Mouse (Mus musculus) heart, adult 2 months (tissue): Measurements from ENCODE around the gene Neurl1a. TPM values are rescaled to one million over a fixed set of nuclear protein-coding genes. Genes with fewer than 3 reads are reported as not detected.

ENCODE experiments used
- DNase-seq, 2 experiments: peaks; one replicate each; pipeline ENCODE4 v3.0.0; 2021
- H3K27ac ChIP-seq: fragments of 200-600 bp; 2 replicates; pipeline ENCODE4 v1.8.1; 2022
- H3K27me3 ChIP-seq: fragments of 200-500 bp; 2 replicates; pipeline ENCODE4 v1.6.1; 2012; ENCODE audit warnings: mild to moderate bottlenecking, low read length, inconsistent platforms, mixed read lengths; ENCODE audit not compliant: control insufficient read depth, insufficient read depth
- H3K36me3 ChIP-seq: fragments of 200-500 bp; 2 replicates; pipeline ENCODE4 v1.6.1; 2012; ENCODE audit warnings: low read length, inconsistent platforms; ENCODE audit not compliant: control insufficient read depth, insufficient read depth
- H3K4me1 ChIP-seq: fragments of 200-500 bp; 2 replicates; pipeline ENCODE4 v1.6.1; 2011; ENCODE audit warnings: low read length; ENCODE audit not compliant: control insufficient read depth, insufficient read depth
- H3K4me3 ChIP-seq: fragments of 200-600 bp; 2 replicates; pipeline ENCODE4 v1.8.1; 2022
- H3K79me2 ChIP-seq: fragments of 200-500 bp; replicated peaks from 2 replicates; pipeline ENCODE4 v1.6.1; 2012; ENCODE audit warnings: mild to moderate bottlenecking, inconsistent platforms, low read length, moderate library complexity, mixed read lengths; ENCODE audit not compliant: control insufficient read depth, insufficient read depth
- H3K9ac ChIP-seq: fragments of 200-500 bp; 2 replicates; pipeline ENCODE4 v1.6.1; 2012; ENCODE audit warnings: low read depth, mild to moderate bottlenecking, control low read depth, inconsistent platforms, low read length, mixed read lengths
- CTCF ChIP-seq: fragments of 200-600 bp; IDR thresholded peaks from 2 replicates; pipeline ENCODE4 v1.8.1; 2022; ENCODE audit warnings: antibody characterized with exemption, mild to moderate bottlenecking, moderate library complexity
- EP300 ChIP-seq: fragments of 200-500 bp; IDR thresholded peaks from 2 replicates; pipeline ENCODE4 v1.6.1; 2011; ENCODE audit warnings: low read depth, low read length, control low read depth; ENCODE audit not compliant: insufficient read depth
- POLR2A ChIP-seq: fragments of 200-500 bp; IDR thresholded peaks from 2 replicates; pipeline ENCODE4 v1.6.1; 2011; ENCODE audit warnings: mild to moderate bottlenecking, low read depth, low read length, control low read depth; ENCODE audit not compliant: insufficient read depth
- WGBS: fragments of 180-500 bp; shearing (Covaris S2); methylation state at CpG from one replicate; pipeline ENCODE4 v1.1.7; 2018; 5-methylcytosine and 5-hydroxymethylcytosine counted together
- intact Hi-C: fragments of 180-260 bp; cut with DNase I; formaldehyde crosslinking; loops from one replicate; pipeline ENCODE4 v1.15.1; 2025
- polyA plus RNA-seq: library from polyadenylated mRNA; depleted of rRNA; stranded (reverse); fragments of >200 nt; gene quantifications from 2 replicates; pipeline ENCODE4 v1.2.3, GENCODE M21; 2012
- total RNA-seq, 2 experiments: library from RNA; stranded (reverse); gene quantifications; 2 replicates each; pipeline ENCODE4 v1.2.3; 2021

The Neurl1a gene
- total and polyA plus RNA-seq, 3 experiments, result 1.5 to 2.5 (median 1.7) TPM

GRCm38 (mm10) chr19:47248906-47249568 lies 70.4 kb downstream of the Neurl1a start:
- Histone ChIP-seq H3K9ac (no peak overlapping the region), H3K4me1 (no peaks in the 10 kb centered on the region), H3K27me3 (peaks cover 9% of the 10 kb centered on the region), H3K4me3 (no peak overlapping the region), H3K79me2 (no peaks in the 10 kb centered on the region), H3K27ac (no peak overlapping the region), H3K36me3 (no peaks in the 10 kb centered on the region)
- intact Hi-C loops, result no loop called here
- TF ChIP-seq EP300 (no peak), POLR2A (no peak), CTCF (no peak)
- 52% methylated on average over 16 of the region's 16 CpGs for WGBS
- DNase-seq, result no peak

- TF ChIP-seq CTCF (no peak), EP300 (no peak), POLR2A (no peak)
- no peaks in the 10 kb centered on the region; the same call in 1 of the 2 replicates for H3K4me1 ChIP-seq
- no peak overlapping the region for H3K27ac ChIP-seq
- H3K79me2 ChIP-seq, result no peaks in the 10 kb centered on the region
- DNase-seq, result no peak
- H3K27me3 ChIP-seq, result peaks cover 11% of the 10 kb centered on the region
- intact Hi-C loops, result loop anchor here (5.0 kb wide), 1 partner anchor 74 kb away; the partner anchor contains the start of gene Neurl1a
- no peak overlapping the region for H3K9ac ChIP-seq
- H3K4me3 ChIP-seq, result no peak overlapping the region
- WGBS, result 62% methylated on average over 6 of the region's 6 CpGs
- H3K36me3 ChIP-seq, result no peaks in the 10 kb centered on the region
Observed at GRCm38 (mm10) chr19:47250931-47251330, 72.3 kb downstream of the Neurl1a start.

- Histone ChIP-seq H3K27ac (no peak overlapping the region), H3K79me2 (no peaks in the 10 kb centered on the region), H3K9ac (no peak overlapping the region), H3K36me3 (no peaks in the 10 kb centered on the region), H3K27me3 (peaks cover 11% of the 10 kb centered on the region), H3K4me1 (no peaks in the 10 kb centered on the region; the same call in 1 of the 2 replicates), H3K4me3 (no peak overlapping the region)
- no peak for DNase-seq
- 5% methylated on average over 88 of the region's 90 CpGs for WGBS
- intact Hi-C loops, result loop anchor here (5.0 kb wide), 1 partner anchor 76 kb away; the partner anchor contains the start of gene Neurl1a
- TF ChIP-seq POLR2A (no peak), CTCF (no peak), EP300 (no peak)
Observed at GRCm38 (mm10) chr19:47253053-47253628, 74.5 kb downstream of the Neurl1a start.

- Histone ChIP-seq H3K27me3 (peaks cover 11% of the 10 kb centered on the region), H3K9ac (no peak overlapping the region), H3K79me2 (no peaks in the 10 kb centered on the region), H3K4me1 (no peaks in the 10 kb centered on the region; the same call in 1 of the 2 replicates), H3K4me3 (no peak overlapping the region), H3K27ac (no peak overlapping the region), H3K36me3 (no peaks in the 10 kb centered on the region)
- intact Hi-C loops, result no loop called here
- no peak for TF ChIP-seq EP300
- no peak for TF ChIP-seq POLR2A
- TF ChIP-seq CTCF, result no peak
- DNase-seq, result no peak
- WGBS, result 49% methylated on average over 2 of the region's 2 CpGs
Observed at GRCm38 (mm10) chr19:47255036-47255435, 76.4 kb downstream of the Neurl1a start.

GRCm38 (mm10) chr19:47255919-47256318 lies 77.3 kb downstream of the Neurl1a start:
- Histone ChIP-seq H3K36me3 (no peaks in the 10 kb centered on the region), H3K9ac (no peak overlapping the region), H3K79me2 (no peaks in the 10 kb centered on the region), H3K4me3 (no peak overlapping the region), H3K27me3 (peaks cover 11% of the 10 kb centered on the region), H3K27ac (no peak overlapping the region), H3K4me1 (no peaks in the 10 kb centered on the region; the same call in 1 of the 2 replicates)
- intact Hi-C loops, result no loop called here
- 64% methylated on average over 6 of the region's 6 CpGs for whole genome bisulfite sequencing
- TF ChIP-seq EP300, result no peak
- TF ChIP-seq CTCF, result no peak
- no peak for TF ChIP-seq POLR2A
- no peak for DNase-seq

- no peak for DNase-seq
Observed at GRCm38 (mm10) chr19:47259581-47259980, 81.0 kb downstream of the Neurl1a start.

More at GRCm38 (mm10) chr19:47259581-47259980, 81.0 kb downstream of the Neurl1a start:
- Histone ChIP-seq H3K4me1 (no peaks in the 10 kb centered on the region; the same call in none of the 2 replicates), H3K4me3 (no peak overlapping the region), H3K27ac (no peak overlapping the region), H3K9ac (no peak overlapping the region), H3K79me2 (no peaks in the 10 kb centered on the region), H3K27me3 (no peaks in the 10 kb centered on the region), H3K36me3 (no peaks in the 10 kb centered on the region)
- 31% methylated on average over 5 of the region's 5 CpGs for WGBS
- TF ChIP-seq POLR2A (no peak), CTCF (peak; percentile 75), EP300 (0 out of 2 replicates have a peak, but pooled peaks have one; percentile 22)
- intact Hi-C loops, result no loop called here
